Mouse (Mus musculus) liver, embryonic 14.5 days (tissue): Measurements from ENCODE around the gene Acvr2b. TPM values are rescaled to one million over a fixed set of nuclear protein-coding genes. Genes with fewer than 3 reads are reported as not detected.

Source experiments
- ATAC-seq: fragments of 200-750 bp; cut with Nextera tagmentation; 2 replicates; pipeline ENCODE4 v1.8.0; 2017; ENCODE audit warnings: moderate number of reproducible peaks, mild to moderate bottlenecking, moderate library complexity; ENCODE audit not compliant: insufficient read depth
- DNase-seq, 3 experiments: peaks; one replicate each; pipeline ENCODE4 v3.0.0-alpha.2; 2012 to 2013; ENCODE audit warnings: low read depth in 3 of 3, low spot score in 3 of 3
- H3K27ac ChIP-seq: fragments of 300-500 bp; sonication (generic); 2 replicates; pipeline ENCODE4 v1.5.1; 2014; ENCODE audit warnings: moderate library complexity, mild to moderate bottlenecking, control low read depth, inconsistent platforms
- H3K27me3 ChIP-seq: fragments of 300-500 bp; sonication (generic); 2 replicates; pipeline ENCODE4 v1.6.1; 2014; ENCODE audit warnings: mild to moderate bottlenecking, low read length, moderate library complexity; ENCODE audit not compliant: control insufficient read depth, insufficient read depth
- H3K36me3 ChIP-seq: fragments of 300-500 bp; sonication (generic); replicated peaks from 2 replicates; pipeline ENCODE4 v1.6.1; 2014; ENCODE audit warnings: low read depth; ENCODE audit not compliant: control insufficient read depth, insufficient read depth
- H3K4me1 ChIP-seq, 2 experiments: fragments of 200-500 bp in 1 of 2; fragments of 300-500 bp in 1 of 2; sonication (generic) in 1 of 2; replicated peaks; 2 replicates each; pipeline ENCODE4 v1.6.1; 2012 to 2014; ENCODE audit warnings: antibody characterized with exemption in 1 of 2, inconsistent platforms in 1 of 2, low read length in 1 of 2; ENCODE audit not compliant: control insufficient read depth in 2 of 2, insufficient read depth in 2 of 2
- H3K4me2 ChIP-seq: fragments of 300-500 bp; sonication (generic); 2 replicates; pipeline ENCODE4 v1.6.1; 2014; ENCODE audit warnings: low read depth, mild to moderate bottlenecking, control low read depth, moderate library complexity
- H3K4me3 ChIP-seq, 2 experiments: fragments of 200-500 bp in 1 of 2; fragments of 300-500 bp in 1 of 2; sonication (generic) in 1 of 2; 2 replicates each; pipeline ENCODE4 v1.5.1; 2012 to 2014; ENCODE audit warnings: low read depth in 2 of 2, low read length in 2 of 2, mild to moderate bottlenecking in 2 of 2, control low read depth in 1 of 2, inconsistent platforms in 1 of 2, moderate library complexity in 1 of 2; ENCODE audit not compliant: insufficient read depth in 1 of 2
- H3K9ac ChIP-seq: fragments of 300-500 bp; sonication (generic); replicated peaks from 2 replicates; pipeline ENCODE4 v1.6.1; 2014; ENCODE audit warnings: mild to moderate bottlenecking, control low read depth, moderate library complexity
- H3K9me3 ChIP-seq: fragments of 300-500 bp; sonication (generic); 2 replicates; pipeline ENCODE4 v1.6.1; 2016; ENCODE audit warnings: low read length, mixed read lengths; ENCODE audit not compliant: control insufficient read depth
- CTCF ChIP-seq: IDR thresholded peaks from 2 replicates; pipeline ENCODE4 v1.5.1; 2016; ENCODE audit warnings: antibody characterized with exemption, low read depth, control low read depth
- EP300 ChIP-seq: IDR thresholded peaks from 2 replicates; pipeline ENCODE4 v1.6.1; 2016; ENCODE audit warnings: antibody characterized with exemption, low read depth
- WGBS: fragments of 180-500 bp; shearing (Covaris S2); extraction: QIAGEN DNeasy Blood & Tissue Kit; methylation state at CpG from one replicate; pipeline ENCODE4 v1.1.7; 2014; ENCODE audit not compliant: insufficient replicate concordance; 5-methylcytosine and 5-hydroxymethylcytosine counted together
- polyA plus RNA-seq, 2 experiments: library from polyadenylated mRNA; depleted of rRNA in 1 of 2; stranded (reverse) in 1 of 2; unstranded in 1 of 2; fragments of >200 nt; fragmentation: Nextera tagmentation in 1 of 2; extraction: Ambion mirVana in 1 of 2; gene quantifications; 2 replicates each; pipeline versions ENCODE4 v1.2.1 to v1.2.3; 2012 to 2014

Gene Acvr2b
- polyA plus RNA-seq, 2 experiments: 0.69 to 1.5 TPM

- no peaks in the 10 kb centered on the region for H3K4me1 ChIP-seq
- no peaks in the 10 kb centered on the region for H3K9me3 ChIP-seq
- no peak overlapping the region for H3K9ac ChIP-seq
- TF ChIP-seq CTCF (no peak), EP300 (no peak)
- ATAC-seq (peak; percentile 23; the same call in 1 of the 2 replicates), DNase-seq (no peak)
- H3K36me3 ChIP-seq: no peaks in the 10 kb centered on the region
- WGBS: 72% methylated on average over 2 of the region's 2 CpGs
- no peak overlapping the region for H3K4me3 ChIP-seq
- H3K27me3 ChIP-seq: no peaks in the 10 kb centered on the region
- H3K4me2 ChIP-seq: no peak overlapping the region
- H3K27ac ChIP-seq: no peak overlapping the region
These were observed 11.7 kb upstream of the Acvr2b start for GRCm38 (mm10) chr9:119390214-119390613.

- Histone ChIP-seq H3K36me3 (no peaks in the 10 kb centered on the region), H3K4me3 (no peak overlapping the region), H3K9ac (no peak overlapping the region), H3K9me3 (no peaks in the 10 kb centered on the region), H3K27me3 (no peaks in the 10 kb centered on the region; the same call in 1 of the 2 replicates), H3K27ac (no peak overlapping the region), H3K4me1 (no peaks in the 10 kb centered on the region), H3K4me2 (no peak overlapping the region)
- ATAC-seq: no peak
- TF ChIP-seq EP300: no peak
- no peak for TF ChIP-seq CTCF
- 55% methylated on average over 1 of the region's 1 CpGs for WGBS
- DNase-seq: no peak
These were observed 7.1 kb upstream of the Acvr2b start for GRCm38 (mm10) chr9:119394808-119395207.

GRCm38 (mm10) chr9:119401351-119401750 is 567 bp upstream of the Acvr2b start:
- Histone ChIP-seq H3K9me3 (no peaks in the 10 kb centered on the region), H3K4me2 (peak overlapping the region; percentile 65), H3K9ac (no peak overlapping the region), H3K27me3 (peaks cover 27% of the 10 kb centered on the region), H3K4me1 (peaks cover 0 to 5% of the 10 kb centered on the region in 2 experiments; a peak in 1 of 4 replicates), H3K4me3 (peak overlapping the region; percentile 53 to 67), H3K27ac (no peak overlapping the region), H3K36me3 (no peaks in the 10 kb centered on the region)
- WGBS: 1% methylated on average over 7 of the region's 7 CpGs
- TF ChIP-seq EP300 (no peak), CTCF (no peak)
- ATAC-seq: no peak; the same call in 1 of the 2 replicates
- DNase-seq: no peak

GRCm38 (mm10) chr9:119402253-119403235 is 626 bp downstream of the Acvr2b start:
- ATAC-seq: peak; percentile 61
- Histone ChIP-seq H3K9ac (peak overlapping the region; percentile 46), H3K27me3 (peaks cover 27% of the 10 kb centered on the region), H3K4me2 (peak overlapping the region; percentile 65), H3K4me3 (peak overlapping the region; percentile 67 to 72), H3K27ac (no peak overlapping the region), H3K4me1 (peaks cover 0 to 5% of the 10 kb centered on the region in 2 experiments; a peak in 1 of 4 replicates), H3K36me3 (no peaks in the 10 kb centered on the region), H3K9me3 (no peaks in the 10 kb centered on the region)
- no peak for TF ChIP-seq EP300
- no peak for TF ChIP-seq CTCF
- under 1% methylated on average over 127 of the region's 127 CpGs for WGBS
- no peak for DNase-seq

- peak overlapping the region; percentile 67 to 72 for H3K4me3 ChIP-seq
- peaks cover 0 to 5% of the 10 kb centered on the region in 2 experiments; a peak in 1 of 4 replicates for H3K4me1 ChIP-seq
- H3K36me3 ChIP-seq: no peaks in the 10 kb centered on the region
- TF ChIP-seq EP300: no peak
- peak overlapping the region; percentile 65 for H3K4me2 ChIP-seq
- no peak for DNase-seq
- ATAC-seq: no peak
- WGBS: 1% methylated on average over 26 of the region's 26 CpGs
- peaks cover 27% of the 10 kb centered on the region for H3K27me3 ChIP-seq
- H3K9me3 ChIP-seq: no peaks in the 10 kb centered on the region
- no peak overlapping the region for H3K9ac ChIP-seq
- H3K27ac ChIP-seq: no peak overlapping the region
These were observed 1.3 kb downstream of the Acvr2b start for GRCm38 (mm10) chr9:119403236-119403641.
